Mouse (Mus musculus) C2C12 (cell line): Measurements from ENCODE around the gene Gpr62.
"Not testable (repeated sequence)": the region's sequence is repeated elsewhere in the genome, so short reads cannot be mapped to it uniquely, and the experiment has no call there.

Source experiments
- CTCF ChIP-seq: IDR thresholded peaks from one replicate; pipeline ENCODE4 v1.5.1; 2011; ENCODE audit not compliant: control insufficient read depth, insufficient read depth, insufficient read length
- USF1 ChIP-seq: IDR thresholded peaks from one replicate; pipeline ENCODE4 v1.6.1; 2011; ENCODE audit warnings: low read depth, mild to moderate bottlenecking, control low read depth, moderate library complexity

DNA sequence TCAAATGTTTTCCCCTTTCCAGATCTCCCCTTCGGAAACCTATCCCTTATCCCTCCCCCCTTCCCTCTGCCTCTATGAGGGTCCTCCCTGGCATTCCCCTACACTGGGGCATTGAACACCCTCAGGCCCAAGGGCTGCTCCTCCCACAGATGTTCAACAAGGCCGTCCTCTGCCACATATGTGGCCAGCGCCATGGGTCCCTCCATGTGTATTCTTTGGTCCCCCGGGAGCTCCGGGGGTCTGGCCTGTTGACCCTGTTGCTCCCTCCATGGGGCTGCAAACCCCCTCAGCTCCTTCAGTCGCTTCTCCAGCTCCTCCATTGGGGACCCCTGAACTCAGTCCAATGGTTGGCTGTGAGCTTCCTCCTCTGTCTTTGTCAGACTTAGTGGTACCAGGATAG is 21.9 kb upstream of the Gpr62 start:
- not testable (repeated sequence) for TF ChIP-seq USF1, CTCF
